Mouse (Mus musculus) myocyte (in vitro differentiated cells): ENCODE measurements around the gene Klf11.

Experiments
- CEBPB ChIP-seq: IDR thresholded peaks from 2 replicates; pipeline ENCODE4 v1.6.1; 2011; ENCODE audit warnings: mild to moderate bottlenecking, moderate library complexity; ENCODE audit not compliant: poor library complexity, insufficient read depth, severe bottlenecking
- MAX ChIP-seq: IDR thresholded peaks from one replicate; pipeline ENCODE4 v1.6.1; 2011; ENCODE audit warnings: low read depth, mild to moderate bottlenecking, control low read depth
- MYOD1 ChIP-seq, 3 experiments: IDR thresholded peaks; one replicate each; pipeline ENCODE4 v1.6.1; 2011; ENCODE audit warnings: control low read depth in 2 of 3, low read depth in 2 of 3, mild to moderate bottlenecking in 2 of 3, moderate library complexity in 1 of 3; ENCODE audit not compliant: insufficient read length in 2 of 3, control insufficient read depth in 1 of 3
- MYOG ChIP-seq, 3 experiments: IDR thresholded peaks; one replicate each; pipeline ENCODE4 v1.6.1; 2011; ENCODE audit warnings: control low read depth in 2 of 3, low read depth in 2 of 3, mild to moderate bottlenecking in 2 of 3; ENCODE audit not compliant: insufficient read length in 2 of 3, control insufficient read depth in 1 of 3, insufficient read depth in 1 of 3
- POLR2A ChIP-seq: IDR thresholded peaks from one replicate; pipeline ENCODE4 v1.6.1; 2011; ENCODE audit warnings: low read depth, mild to moderate bottlenecking, control low read depth, moderate library complexity; ENCODE audit not compliant: insufficient read length
- POLR2AphosphoS2 ChIP-seq: IDR thresholded peaks from one replicate; pipeline ENCODE4 v1.6.1; 2011; ENCODE audit warnings: low read depth, control low read depth; ENCODE audit not compliant: insufficient read length
- SRF ChIP-seq: IDR thresholded peaks from one replicate; pipeline ENCODE4 v1.6.1; 2011; ENCODE audit warnings: low read depth; ENCODE audit not compliant: control insufficient read depth, insufficient read length
- USF1 ChIP-seq: IDR thresholded peaks from one replicate; pipeline ENCODE4 v1.6.1; 2011; ENCODE audit warnings: low read depth, mild to moderate bottlenecking, control low read depth, moderate library complexity

GRCm38 (mm10) chr12:24650415-24651062 is 535 bp upstream of the Klf11 start:
- TF ChIP-seq POLR2A (peak; percentile 59), CEBPB (no peak), SRF (no peak), MYOG (IDR thresholded peaks at IDR 0.05; ENCODE audit: control insufficient read depth in 1 of 3, insufficient read depth in 1 of 3, insufficient read length in 2 of 3, low read depth in 2 of 3) (no peak), MAX (no peak), POLR2AphosphoS2 (no peak), USF1 (no peak), MYOD1 (IDR thresholded peaks at IDR 0.05; ENCODE audit: control insufficient read depth in 1 of 3, insufficient read length in 2 of 3, low read depth in 2 of 3) (no peak)
